Mouse (Mus musculus) midbrain, postnatal 0 days (tissue): ENCODE measurements at regions not wholly inside any gene's neighbourhood (a gene's known extent, or its start where the extent isn't known, plus 50 kb on each side); places are given as distances from the start of the nearest gene placed in this dataset.

Experiments used
- ATAC-seq: fragments of 200-750 bp; cut with Nextera tagmentation; 2 replicates; pipeline ENCODE4 v1.8.0; 2017; ENCODE audit warnings: moderate number of reproducible peaks, mild to moderate bottlenecking, moderate TSS enrichment, moderate library complexity; ENCODE audit not compliant: low FRiP score
- DNase-seq: peaks from one replicate; pipeline ENCODE4 v3.0.0-alpha.2; 2015; ENCODE audit warnings: low spot score
- H3K27ac ChIP-seq: fragments of 300-500 bp; sonication (generic); 2 replicates; pipeline ENCODE4 v1.5.1; 2014; ENCODE audit warnings: low read depth, mild to moderate bottlenecking, low read length, mixed read lengths
- H3K27me3 ChIP-seq: fragments of 300-500 bp; sonication (generic); 2 replicates; pipeline ENCODE4 v1.6.1; 2014; ENCODE audit warnings: low read length, control low read depth, mixed read lengths; ENCODE audit not compliant: insufficient read depth
- H3K36me3 ChIP-seq: fragments of 300-500 bp; sonication (generic); 2 replicates; pipeline ENCODE4 v1.6.1; 2014; ENCODE audit warnings: low read length, control low read depth, mixed read lengths; ENCODE audit not compliant: insufficient read depth
- H3K4me1 ChIP-seq: fragments of 300-500 bp; sonication (generic); 2 replicates; pipeline ENCODE4 v1.6.1; 2014; ENCODE audit warnings: mild to moderate bottlenecking, control low read depth, antibody characterized with exemption, low read length, mixed read lengths; ENCODE audit not compliant: insufficient read depth
- H3K4me2 ChIP-seq: fragments of 300-500 bp; sonication (generic); 2 replicates; pipeline ENCODE4 v1.6.1; 2014; ENCODE audit warnings: low read depth, mild to moderate bottlenecking, low read length, mixed read lengths; ENCODE audit not compliant: poor library complexity, severe bottlenecking
- H3K4me3 ChIP-seq: fragments of 300-500 bp; sonication (generic); 2 replicates; pipeline ENCODE4 v1.5.1; 2014; ENCODE audit warnings: low read depth, mild to moderate bottlenecking, low read length, moderate library complexity
- H3K9ac ChIP-seq: fragments of 300-500 bp; sonication (generic); replicated peaks from 2 replicates; pipeline ENCODE4 v1.6.1; 2014; ENCODE audit warnings: mild to moderate bottlenecking, low read length, moderate library complexity, mixed read lengths; ENCODE audit not compliant: poor library complexity, severe bottlenecking
- H3K9me3 ChIP-seq: fragments of 300-500 bp; sonication (generic); 2 replicates; pipeline ENCODE4 v1.6.1; 2016; ENCODE audit warnings: low read length, control low read depth
- CTCF ChIP-seq: IDR thresholded peaks from 2 replicates; pipeline ENCODE4 v1.5.1; 2016; ENCODE audit warnings: antibody characterized with exemption, mild to moderate bottlenecking
- WGBS: fragments of 180-500 bp; shearing (Covaris S2); extraction: QIAGEN DNeasy Blood & Tissue Kit; methylation state at CpG from one replicate; pipeline ENCODE4 v1.1.7; 2014; 5-methylcytosine and 5-hydroxymethylcytosine counted together

GRCm38 (mm10) chr12:92200602-92201001 lies 351.6 kb upstream of the Sel1l start:
- Histone ChIP-seq H3K9me3 (no peaks in the 10 kb centered on the region), H3K36me3 (no peaks in the 10 kb centered on the region), H3K4me3 (no peak overlapping the region), H3K4me1 (no peaks in the 10 kb centered on the region), H3K27ac (no peak overlapping the region), H3K27me3 (no peaks in the 10 kb centered on the region), H3K4me2 (no peak overlapping the region), H3K9ac (no peak overlapping the region)
- no peak for ATAC-seq
- 69% methylated on average over 1 of the region's 1 CpGs for WGBS
- no peak for DNase-seq
- no peak for TF ChIP-seq CTCF

DNA sequence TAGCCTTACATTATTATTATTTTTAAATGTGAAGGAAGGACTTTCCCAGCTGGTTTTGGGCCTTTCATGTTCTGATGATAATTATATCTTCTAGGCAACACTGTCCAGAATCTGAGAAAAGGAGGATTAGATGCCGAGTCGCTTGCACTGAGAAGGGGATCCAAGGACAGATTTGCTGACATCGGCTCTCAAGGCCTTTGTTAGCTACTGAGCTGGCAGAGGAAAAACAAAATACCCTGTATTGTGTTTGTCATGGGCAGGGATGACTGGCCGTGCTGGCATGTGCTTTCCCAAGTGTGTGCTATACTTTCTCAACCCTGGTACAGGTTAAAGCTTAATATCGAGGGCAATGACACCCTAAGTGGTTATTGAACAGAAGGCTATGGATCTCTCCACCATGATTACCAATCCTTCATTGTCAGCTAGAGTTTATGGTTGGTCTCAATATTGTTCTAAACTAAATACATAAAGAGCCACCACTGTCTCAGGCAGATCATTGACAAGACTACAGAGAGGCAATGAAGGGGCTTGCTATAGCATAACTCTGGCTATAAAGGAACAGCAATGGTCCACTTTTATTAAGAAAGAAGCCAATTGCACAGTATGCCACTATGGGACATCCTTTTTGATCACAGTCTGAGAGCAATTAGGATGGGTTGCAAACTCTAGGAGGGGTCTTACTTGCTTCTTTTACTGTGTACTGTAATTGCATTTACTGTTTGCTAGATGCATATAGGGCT lies 350.0 kb upstream of the Sel1l start:
- ATAC-seq (no peak), DNase-seq (no peak)
- no peak overlapping the region for H3K4me2 ChIP-seq
- H3K9ac ChIP-seq, result no peak overlapping the region
- H3K4me3 ChIP-seq, result no peak overlapping the region
- no peaks in the 10 kb centered on the region for H3K36me3 ChIP-seq
- no peak overlapping the region for H3K27ac ChIP-seq
- no peak for TF ChIP-seq CTCF
- 43% methylated on average over 5 of the region's 5 CpGs for whole genome bisulfite sequencing
- H3K4me1 ChIP-seq, result no peaks in the 10 kb centered on the region
- no peaks in the 10 kb centered on the region for H3K27me3 ChIP-seq
- H3K9me3 ChIP-seq, result no peaks in the 10 kb centered on the region

DNA sequence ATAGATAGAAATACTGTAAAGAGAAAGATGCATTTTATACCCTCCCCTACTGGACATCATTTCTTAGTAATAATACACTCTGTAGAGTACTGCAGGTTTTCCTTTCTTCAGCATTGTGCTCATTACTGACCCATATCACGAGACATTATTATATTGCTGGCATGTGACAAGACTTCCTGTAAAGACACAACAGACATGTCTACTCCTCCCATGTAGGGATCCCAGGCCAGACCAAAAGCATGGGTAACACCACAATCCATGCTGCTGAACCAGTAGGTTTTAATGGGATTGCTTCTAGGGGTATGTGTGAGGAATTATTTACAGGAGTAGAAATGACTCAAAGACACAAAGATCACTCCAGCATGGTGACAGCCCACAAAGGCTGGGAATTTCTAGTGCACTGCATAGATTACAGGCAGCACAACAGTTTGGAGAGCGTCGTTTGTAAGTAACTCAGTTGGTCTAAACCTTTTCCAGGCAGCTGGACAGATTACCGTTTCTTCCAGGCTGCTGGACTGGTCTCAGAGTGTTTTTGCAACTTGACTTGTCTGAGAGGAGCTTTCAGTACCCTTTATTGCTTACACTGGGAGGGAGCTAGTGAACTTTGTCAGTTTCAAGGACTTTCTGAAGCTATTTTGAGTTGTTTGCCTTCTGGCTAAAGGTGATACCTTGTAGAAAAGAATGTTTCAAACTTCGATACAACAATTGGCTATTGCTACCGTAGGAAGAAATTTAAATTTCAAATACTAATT lies 345.2 kb upstream of the Sel1l start:
- ATAC-seq (no peak), DNase-seq (no peak)
- Histone ChIP-seq H3K27ac (no peak overlapping the region), H3K27me3 (no peaks in the 10 kb centered on the region), H3K9ac (no peak overlapping the region), H3K4me3 (no peak overlapping the region), H3K4me2 (no peak overlapping the region), H3K4me1 (no peaks in the 10 kb centered on the region), H3K36me3 (no peaks in the 10 kb centered on the region), H3K9me3 (no peaks in the 10 kb centered on the region)
- 87% methylated on average over 6 of the region's 6 CpGs for WGBS
- TF ChIP-seq CTCF, result no peak

GRCm38 (mm10) chr12:92193199-92193933 lies 344.4 kb upstream of the Sel1l start:
- Histone ChIP-seq H3K4me1 (no peaks in the 10 kb centered on the region), H3K27ac (no peak overlapping the region), H3K27me3 (no peaks in the 10 kb centered on the region), H3K9me3 (no peaks in the 10 kb centered on the region), H3K4me2 (no peak overlapping the region), H3K36me3 (no peaks in the 10 kb centered on the region), H3K9ac (no peak overlapping the region), H3K4me3 (no peak overlapping the region)
- no peak for ATAC-seq
- WGBS, result 94% methylated on average over 8 of the region's 8 CpGs
- DNase-seq, result no peak
- no peak for TF ChIP-seq CTCF

GRCm38 (mm10) chr12:92189022-92189421 lies 340.1 kb upstream of the Sel1l start:
- DNase-seq (no peak), ATAC-seq (no peak)

DNA sequence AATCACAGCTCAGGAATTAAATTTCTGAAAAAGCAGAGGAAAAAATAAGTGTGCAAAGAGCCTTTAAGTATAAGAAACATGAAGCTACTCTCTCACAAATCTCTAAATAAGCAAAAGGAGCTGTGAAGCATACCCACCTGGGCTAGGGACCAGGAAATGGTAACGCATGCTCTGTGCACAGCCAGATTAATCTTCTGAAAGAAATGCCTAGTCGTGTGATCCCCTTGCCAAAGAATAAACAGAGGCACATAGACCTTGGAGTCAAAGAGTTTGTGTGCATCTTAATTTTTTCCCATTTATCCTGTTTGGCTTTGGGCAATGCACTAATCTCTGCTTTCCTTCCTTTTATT lies 338.2 kb upstream of the Sel1l start:
- Histone ChIP-seq H3K9ac (no peak overlapping the region), H3K4me2 (no peak overlapping the region), H3K4me3 (no peak overlapping the region), H3K4me1 (no peaks in the 10 kb centered on the region), H3K36me3 (no peaks in the 10 kb centered on the region), H3K27me3 (no peaks in the 10 kb centered on the region), H3K9me3 (no peaks in the 10 kb centered on the region), H3K27ac (no peak overlapping the region)
- ATAC-seq, result no peak
- no peak for DNase-seq
- no peak for TF ChIP-seq CTCF
- 70% methylated on average over 2 of the region's 2 CpGs for WGBS

More at GRCm38 (mm10) chr12:92189022-92189421, 340.1 kb upstream of the Sel1l start:
- Histone ChIP-seq H3K4me3 (no peak overlapping the region), H3K4me2 (no peak overlapping the region), H3K27me3 (no peaks in the 10 kb centered on the region), H3K9ac (no peak overlapping the region), H3K9me3 (no peaks in the 10 kb centered on the region), H3K36me3 (no peaks in the 10 kb centered on the region), H3K4me1 (no peaks in the 10 kb centered on the region), H3K27ac (no peak overlapping the region)
- TF ChIP-seq CTCF, result no peak
